In the genomic region with DNA sequence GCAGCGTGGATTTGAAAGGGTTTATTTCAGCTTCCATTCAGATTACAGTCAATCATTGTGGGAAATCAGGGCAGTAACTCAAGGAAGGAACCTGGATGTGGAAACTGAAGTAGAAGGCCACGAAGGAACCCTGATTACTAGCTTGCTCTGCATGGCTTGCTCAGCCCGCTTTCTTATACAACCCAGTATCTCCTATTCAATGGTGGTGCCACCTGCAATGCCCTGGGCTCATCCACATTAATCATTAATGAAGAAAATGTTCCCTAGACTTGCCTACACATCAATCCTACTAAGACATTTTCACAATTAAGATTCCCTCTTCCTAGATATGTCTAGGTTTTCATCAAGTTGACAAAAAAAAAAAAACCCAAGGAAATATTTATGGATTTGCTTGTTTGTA, we compare ENCODE assay signal across 15 mouse cellular contexts.
"Had no signal": no experiment of that assay in that cellular context is flagged by ENCODE, and none has a peak within 500 bp of the region (broad histone marks: within the 10 kb centered on the region; RNA-seq: fewer than 3 reads in every experiment).

No protein-coding gene starts in this region.

- H3K4me1 ChIP-seq: lung, embryonic 15.5 days; midbrain, embryonic 13.5 days; midbrain, embryonic 15.5 days; neural tube, embryonic 12.5 days; stomach, embryonic 15.5 days had no signal

- DNase-seq: lung, adult 2 months; lung, postnatal 14 days; lung, postnatal 36 days; right cerebral cortex, postnatal 14 days; thymus, adult 2 months; thymus, postnatal 25 days; thymus, postnatal 4 days had no signal

- H3K27me3 ChIP-seq: lung, embryonic 15.5 days; megakaryocyte, embryonic 14.5 days; midbrain, embryonic 13.5 days; midbrain, embryonic 15.5 days; neural tube, embryonic 12.5 days; stomach, embryonic 15.5 days had no signal

- H3K27ac ChIP-seq: lung, embryonic 15.5 days; macrophage; midbrain, embryonic 13.5 days; midbrain, embryonic 15.5 days; neural tube, embryonic 12.5 days; stomach, embryonic 15.5 days; stomach, postnatal 0 days had no signal

- H3K4me3 ChIP-seq: lung, embryonic 15.5 days; megakaryocyte, embryonic 14.5 days; midbrain, embryonic 13.5 days; midbrain, embryonic 15.5 days; neural tube, embryonic 12.5 days; stomach, embryonic 15.5 days had no signal

- H3K36me3 ChIP-seq: lung, embryonic 15.5 days; midbrain, embryonic 13.5 days; midbrain, embryonic 15.5 days; neural tube, embryonic 12.5 days; stomach, embryonic 15.5 days had no signal
